Mouse (Mus musculus) CD4-positive naive resting alpha-beta T cell, adult 57 days (primary cell): ENCODE results near the gene Slc6a2. TPM values are rescaled to one million over a fixed set of nuclear protein-coding genes. Genes with fewer than 3 reads are reported as not detected.

Source experiments
- total RNA-seq: library from RNA; stranded (reverse); gene quantifications from one replicate; pipeline ENCODE4 v1.2.4, GENCODE M21; 2023

The Slc6a2 gene
- total RNA-seq: not detected

DNA sequence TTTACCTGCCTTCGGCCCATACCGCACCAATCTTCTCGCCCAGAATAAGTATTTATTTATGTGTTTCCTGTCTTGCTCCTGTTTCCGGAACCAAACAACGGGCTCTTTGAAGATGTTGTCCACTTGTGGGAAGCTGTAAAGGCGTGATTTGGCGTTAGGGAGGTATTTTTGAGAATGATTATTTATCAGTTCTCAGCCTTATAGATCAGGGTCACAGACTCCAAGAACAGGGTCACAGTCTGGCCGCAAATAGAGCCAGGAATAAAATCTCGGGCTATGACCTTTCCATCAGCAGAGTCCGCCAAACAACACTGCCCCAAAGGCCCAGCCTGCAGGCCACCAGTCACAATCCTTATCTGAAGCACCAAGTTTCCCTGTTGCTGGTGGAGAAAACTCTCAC, at the start of gene Slc6a2:
TSS of gene Slc6a2 (plus strand) at position 301 of the 400 bp plus-strand sequence.

DNA sequence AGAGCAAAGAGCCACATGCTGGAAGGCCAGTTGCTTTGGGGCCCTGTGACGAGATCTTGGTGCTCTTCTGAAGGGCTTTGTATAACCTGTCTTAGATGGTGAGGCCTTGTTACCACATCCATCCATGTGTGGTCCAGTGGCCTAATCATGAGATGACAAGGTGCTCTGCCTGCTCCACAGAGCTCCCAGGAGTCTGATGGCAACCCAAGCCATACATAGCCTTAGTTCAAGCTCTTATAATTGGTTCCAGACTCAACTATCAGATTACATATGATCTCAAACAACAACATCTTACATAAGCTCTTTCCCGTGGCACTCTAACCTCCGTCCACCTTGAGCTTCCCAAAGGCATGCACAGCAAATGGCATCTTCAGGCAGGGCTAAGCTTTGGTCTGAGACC, 88.2 kb downstream of the Slc6a2 start, which contains the start of gene Ces1a:
TSS of gene Ces1a (minus strand) at position 101 of the 400 bp plus-strand sequence.

Other genes starting within 250 kb of the Slc6a2 start
- 0.24 TPM for gene Mmp2, start 132.8 kb upstream of the Slc6a2 start, total RNA-seq
- gene Lpcat2, start 104.7 kb upstream of the Slc6a2 start, total RNA-seq: 3.4 TPM
- gene Capns2, start 58.7 kb upstream of the Slc6a2 start, total RNA-seq: not detected
- gene Ces1a, start 88.1 kb downstream of the Slc6a2 start, total RNA-seq: not detected
- gene Ces1b, start 119.9 kb downstream of the Slc6a2 start, total RNA-seq: not detected
- not detected for gene Ces1c, start 171.2 kb downstream of the Slc6a2 start, total RNA-seq
- 0.65 TPM for gene Ces1d, start 237.8 kb downstream of the Slc6a2 start, total RNA-seq